Mouse (Mus musculus): ENCODE data around the gene Dnmt1. TPM values are rescaled to one million over a fixed set of nuclear protein-coding genes. Genes with fewer than 3 reads are reported as not detected.
A peak's percentile ranks its signal among the peaks of the same experiment; 100 is the strongest.

Gene Dnmt1
- polyA plus RNA-seq, 2 experiments: 43.1 to 55.9 TPM

- no peak for TF ChIP-seq CTCF (IDR thresholded peaks at IDR 0.05; ENCODE audit: low read depth)
- no peak for TF ChIP-seq EP300 (IDR thresholded peaks at IDR 0.05; ENCODE audit: low read depth)
- H3K4me1 ChIP-seq (replicated peaks; ENCODE audit: control insufficient read depth in 2 of 2, insufficient read depth in 2 of 2, low read length in 1 of 2): peaks cover 0 to 3% of the 10 kb centered on the region in 2 experiments; a peak in 2 of 4 replicates
- H3K36me3 ChIP-seq (replicated peaks; ENCODE audit: control insufficient read depth, insufficient read depth, low read depth): no peaks in the 10 kb centered on the region
- no peak for ATAC-seq (ENCODE audit: insufficient read depth)
- H3K9ac ChIP-seq (replicated peaks): no peak overlapping the region
- H3K4me3 ChIP-seq (ENCODE audit: insufficient read depth in 1 of 2, low read depth in 2 of 2, low read length in 2 of 2): no peak overlapping the region
- H3K4me2 ChIP-seq (ENCODE audit: low read depth): no peak overlapping the region
- H3K9me3 ChIP-seq (ENCODE audit: control insufficient read depth, low read length): no peaks in the 10 kb centered on the region
- H3K27ac ChIP-seq: no peak overlapping the region
- 57% methylated on average over 3 of the region's 3 CpGs for WGBS (ENCODE audit: insufficient replicate concordance)
- no peak for DNase-seq (ENCODE audit: low read depth in 3 of 3, low spot score in 3 of 3)
- H3K27me3 ChIP-seq (ENCODE audit: control insufficient read depth, insufficient read depth, low read length): no peaks in the 10 kb centered on the region
These were observed 35.4 kb upstream of the Dnmt1 start for GRCm38 (mm10) chr9:20995069-20995468.

GRCm38 (mm10) chr9:20993165-20993898 lies 33.6 kb upstream of the Dnmt1 start:
- Histone ChIP-seq H3K4me3 (ENCODE audit: insufficient read depth in 1 of 2, low read depth in 2 of 2, low read length in 2 of 2) (no peak overlapping the region), H3K4me1 (replicated peaks; ENCODE audit: control insufficient read depth in 2 of 2, insufficient read depth in 2 of 2, low read length in 1 of 2) (peaks cover 0 to 3% of the 10 kb centered on the region in 2 experiments; a peak in 2 of 4 replicates), H3K9me3 (ENCODE audit: control insufficient read depth, low read length) (no peaks in the 10 kb centered on the region), H3K9ac (replicated peaks) (no peak overlapping the region), H3K27ac (no peak overlapping the region), H3K27me3 (ENCODE audit: control insufficient read depth, insufficient read depth, low read length) (no peaks in the 10 kb centered on the region), H3K4me2 (ENCODE audit: low read depth) (no peak overlapping the region), H3K36me3 (replicated peaks; ENCODE audit: control insufficient read depth, insufficient read depth, low read depth) (no peaks in the 10 kb centered on the region)
- ATAC-seq (ENCODE audit: insufficient read depth) (no peak), DNase-seq (ENCODE audit: low read depth in 3 of 3, low spot score in 3 of 3) (no peak)
- TF ChIP-seq EP300 (IDR thresholded peaks at IDR 0.05; ENCODE audit: low read depth): no peak
- TF ChIP-seq CTCF (IDR thresholded peaks at IDR 0.05; ENCODE audit: low read depth): no peak
- 68% methylated on average over 5 of the region's 5 CpGs for WGBS (ENCODE audit: insufficient replicate concordance)

GRCm38 (mm10) chr9:20991587-20991986 lies 31.9 kb upstream of the Dnmt1 start:
- Histone ChIP-seq H3K27ac (no peak overlapping the region), H3K9ac (replicated peaks) (no peak overlapping the region), H3K27me3 (ENCODE audit: control insufficient read depth, insufficient read depth, low read length) (no peaks in the 10 kb centered on the region), H3K36me3 (replicated peaks; ENCODE audit: control insufficient read depth, insufficient read depth, low read depth) (no peaks in the 10 kb centered on the region), H3K4me2 (ENCODE audit: low read depth) (no peak overlapping the region), H3K4me1 (replicated peaks; ENCODE audit: control insufficient read depth in 2 of 2, insufficient read depth in 2 of 2, low read length in 1 of 2) (no peaks in the 10 kb centered on the region), H3K9me3 (ENCODE audit: control insufficient read depth, low read length) (no peaks in the 10 kb centered on the region), H3K4me3 (ENCODE audit: insufficient read depth in 1 of 2, low read depth in 2 of 2, low read length in 2 of 2) (no peak overlapping the region)
- DNase-seq (ENCODE audit: low read depth in 3 of 3, low spot score in 3 of 3): no peak
- 62% methylated on average over 4 of the region's 4 CpGs for WGBS (ENCODE audit: insufficient replicate concordance)
- ATAC-seq (ENCODE audit: insufficient read depth): no peak
- no peak for TF ChIP-seq EP300 (IDR thresholded peaks at IDR 0.05; ENCODE audit: low read depth)
- no peak for TF ChIP-seq CTCF (IDR thresholded peaks at IDR 0.05; ENCODE audit: low read depth)

- H3K36me3 ChIP-seq (replicated peaks; ENCODE audit: control insufficient read depth, insufficient read depth, low read depth): no peaks in the 10 kb centered on the region
- H3K4me2 ChIP-seq (ENCODE audit: low read depth): peak overlapping the region; percentile 1; the same call in 1 of the 2 replicates
- TF ChIP-seq CTCF (IDR thresholded peaks at IDR 0.05; ENCODE audit: low read depth) (no peak), EP300 (IDR thresholded peaks at IDR 0.05; ENCODE audit: low read depth) (no peak)
- ATAC-seq (ENCODE audit: insufficient read depth) (no peak), DNase-seq (ENCODE audit: low read depth in 3 of 3, low spot score in 3 of 3) (no peak)
- H3K27me3 ChIP-seq (ENCODE audit: control insufficient read depth, insufficient read depth, low read length): no peaks in the 10 kb centered on the region
- H3K27ac ChIP-seq: no peak overlapping the region
- 23% methylated on average over 10 of the region's 10 CpGs for WGBS (ENCODE audit: insufficient replicate concordance)
- no peaks in the 10 kb centered on the region for H3K4me1 ChIP-seq (replicated peaks; ENCODE audit: control insufficient read depth in 2 of 2, insufficient read depth in 2 of 2, low read length in 1 of 2)
- no peak overlapping the region for H3K9ac ChIP-seq (replicated peaks)
- H3K9me3 ChIP-seq (ENCODE audit: control insufficient read depth, low read length): no peaks in the 10 kb centered on the region
- H3K4me3 ChIP-seq (ENCODE audit: insufficient read depth in 1 of 2, low read depth in 2 of 2, low read length in 2 of 2): no peak overlapping the region
These were observed 31.2 kb upstream of the Dnmt1 start for GRCm38 (mm10) chr9:20990861-20991260.

- TF ChIP-seq CTCF (IDR thresholded peaks at IDR 0.05; ENCODE audit: low read depth) (no peak), EP300 (IDR thresholded peaks at IDR 0.05; ENCODE audit: low read depth) (no peak)
- DNase-seq (ENCODE audit: low read depth in 3 of 3, low spot score in 3 of 3) (no peak), ATAC-seq (ENCODE audit: insufficient read depth) (no peak)
- Histone ChIP-seq H3K27me3 (ENCODE audit: control insufficient read depth, insufficient read depth, low read length) (no peaks in the 10 kb centered on the region), H3K4me1 (replicated peaks; ENCODE audit: control insufficient read depth in 2 of 2, insufficient read depth in 2 of 2, low read length in 1 of 2) (peaks cover 0 to 4% of the 10 kb centered on the region in 2 experiments; a peak in 2 of 4 replicates), H3K27ac (no peak overlapping the region), H3K9me3 (ENCODE audit: control insufficient read depth, low read length) (no peaks in the 10 kb centered on the region), H3K9ac (replicated peaks) (no peak overlapping the region), H3K4me2 (ENCODE audit: low read depth) (no peak overlapping the region), H3K36me3 (replicated peaks; ENCODE audit: control insufficient read depth, insufficient read depth, low read depth) (no peaks in the 10 kb centered on the region), H3K4me3 (ENCODE audit: insufficient read depth in 1 of 2, low read depth in 2 of 2, low read length in 2 of 2) (no peak overlapping the region)
- WGBS (ENCODE audit: insufficient replicate concordance): 23% methylated on average over 7 of the region's 7 CpGs
These were observed 28.3 kb upstream of the Dnmt1 start for GRCm38 (mm10) chr9:20987953-20988352.
